Mouse (Mus musculus): ENCODE results near the gene Gm6358. TPM values are rescaled to one million over a fixed set of nuclear protein-coding genes. Genes with fewer than 3 reads are reported as not detected.
"Not testable (repeated sequence)": the region's sequence is repeated elsewhere in the genome, so short reads cannot be mapped to it uniquely, and the experiment has no call there.

Gm6358 gene
- not detected in 3 replicates for total RNA-seq (2017)

- ATAC-seq (replicated peaks; ENCODE audit: insufficient number of reproducible peaks, low FRiP score, low TSS enrichment, poor library complexity, severe bottlenecking) = no peak
Measured at GRCm38 (mm10) chr16:89140551-89140950, at the start of gene Gm6358. TSS of gene Gm6358 (plus strand) at chr16:89140851.

GRCm38 (mm10) chr16:89150786-89151185 lies 10.1 kb downstream of the Gm6358 start, which contains the start of gene Gm10061:
TSS of gene Gm10061 (plus strand) at chr16:89151086.
- no peak for ATAC-seq (replicated peaks; ENCODE audit: insufficient number of reproducible peaks, low FRiP score, low TSS enrichment, poor library complexity, severe bottlenecking)

- ATAC-seq (replicated peaks; ENCODE audit: insufficient number of reproducible peaks, low FRiP score, low TSS enrichment, poor library complexity, severe bottlenecking) = no peak
Measured at GRCm38 (mm10) chr16:89157652-89158051, 17.0 kb downstream of the Gm6358 start, which contains the start of gene Gm9789. TSS of gene Gm9789 (plus strand) at chr16:89157952.

GRCm38 (mm10) chr16:89169190-89169589 lies 28.5 kb downstream of the Gm6358 start, which contains the start of gene Gm7735:
TSS of gene Gm7735 (plus strand) at chr16:89169490.
- not testable (repeated sequence) for ATAC-seq (replicated peaks; ENCODE audit: insufficient number of reproducible peaks, low FRiP score, low TSS enrichment, poor library complexity, severe bottlenecking)

- ATAC-seq (replicated peaks; ENCODE audit: insufficient number of reproducible peaks, low FRiP score, low TSS enrichment, poor library complexity, severe bottlenecking) = no peak
Measured at GRCm38 (mm10) chr16:89174435-89174834, 33.8 kb downstream of the Gm6358 start, which contains the start of gene 1110057P08Rik. TSS of gene 1110057P08Rik (plus strand) at chr16:89174735.

DNA sequence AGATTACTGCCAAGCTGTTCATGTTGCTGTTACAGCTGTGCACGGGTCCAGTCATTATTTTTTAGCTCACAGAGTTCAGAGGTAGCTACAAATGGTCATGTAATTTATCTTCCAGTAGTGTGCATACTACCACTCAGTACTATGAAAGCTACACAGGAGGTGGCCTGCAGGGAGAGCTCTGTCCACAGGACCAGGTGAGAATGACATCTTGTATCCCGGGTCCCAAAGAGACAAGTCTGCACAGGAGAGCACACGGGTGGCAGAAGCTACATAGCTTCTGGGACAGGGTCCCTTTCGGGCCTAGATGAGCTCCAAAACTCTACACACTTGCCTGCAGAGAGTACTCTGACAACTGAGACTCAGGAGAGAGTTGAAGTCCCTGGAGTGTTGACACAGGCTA lies 48.0 kb downstream of the Gm6358 start:
- no peak for ATAC-seq (replicated peaks; ENCODE audit: insufficient number of reproducible peaks, low FRiP score, low TSS enrichment, poor library complexity, severe bottlenecking)

Other genes starting within 250 kb of the Gm6358 start
- not detected in 3 replicates for gene Krtap19-5, start 244.4 kb upstream of the Gm6358 start, total RNA-seq (2017)
- not detected in 3 replicates for gene Krtap19-9b, start 208.6 kb upstream of the Gm6358 start, total RNA-seq (2017)
- not detected in 3 replicates for gene Krtap16-3, start 178.0 kb upstream of the Gm6358 start, total RNA-seq (2017)
- not detected in 3 replicates for gene Krtap22-2, start 130.1 kb upstream of the Gm6358 start, total RNA-seq (2017)
- gene Gm10229, start 125.6 kb upstream of the Gm6358 start, total RNA-seq (2017) = not detected in 3 replicates
- gene Krtap6-1, start 109.2 kb upstream of the Gm6358 start, total RNA-seq (2017) = not detected in 3 replicates
- gene Gm10228, start 99.4 kb upstream of the Gm6358 start, total RNA-seq (2017) = not detected in 3 replicates
- not detected in 3 replicates for gene Krtap6-5, start 93.0 kb upstream of the Gm6358 start, total RNA-seq (2017)
- not detected in 3 replicates for gene 1110025L11Rik, start 76.8 kb upstream of the Gm6358 start, total RNA-seq (2017)
- gene Krtap6-3, start 56.8 kb upstream of the Gm6358 start, total RNA-seq (2017) = not detected in 3 replicates
- not detected in 3 replicates for gene Gm10061, start 10.2 kb downstream of the Gm6358 start, total RNA-seq (2017)
- not detected in 3 replicates for gene Gm9789, start 17.1 kb downstream of the Gm6358 start, total RNA-seq (2017)
- gene Gm7735, start 28.6 kb downstream of the Gm6358 start, total RNA-seq (2017) = not detected in 3 replicates
- not detected in 3 replicates for gene 1110057P08Rik, start 33.9 kb downstream of the Gm6358 start, total RNA-seq (2017)
- not detected in 3 replicates for gene Krtap20-2, start 65.0 kb downstream of the Gm6358 start, total RNA-seq (2017)